In the genomic region with DNA sequence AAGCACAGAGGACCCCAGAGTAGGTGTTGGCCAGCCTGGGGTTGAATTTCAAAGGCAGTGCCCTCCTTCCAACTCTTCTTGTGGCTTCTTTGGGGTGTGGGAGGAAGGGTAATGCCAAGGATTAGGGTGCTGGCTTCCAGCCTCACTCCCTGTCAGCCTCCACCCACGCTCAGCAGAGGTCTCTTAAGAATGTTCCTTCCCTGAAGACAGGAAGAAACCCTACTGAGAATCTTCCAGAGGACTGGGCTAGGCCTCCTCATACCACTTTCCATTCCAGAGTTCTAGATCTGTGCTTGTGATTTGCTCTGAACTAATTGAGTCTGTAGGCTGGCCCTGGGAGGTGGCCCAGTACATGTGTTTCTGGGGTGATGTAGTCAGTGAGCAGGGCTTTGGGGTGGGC, we compare ENCODE assay signal across 17 mouse cellular contexts. TPM values are rescaled to one million over a fixed set of nuclear protein-coding genes. Genes with fewer than 3 reads are reported as not detected.
DNase-seq lines count a peak whose midpoint lies in the region; ATAC-seq and TF ChIP-seq lines count a peak whose summit lies in the region.
"Had no signal": no experiment of that assay in that cellular context is flagged by ENCODE, and none has a peak within 500 bp of the region (broad histone marks: within the 10 kb centered on the region; RNA-seq: fewer than 3 reads in every experiment).

No protein-coding gene starts in this region.

- TF ChIP-seq CTCF in bone marrow macrophage, adult 2 months (IDR thresholded peaks at IDR 0.05; ENCODE audit: low read depth, low read length), result no peak
- TF ChIP-seq CTCF in intestine, postnatal 0 days (IDR thresholded peaks at IDR 0.05; ENCODE audit: low read depth), result no peak

- H3K27me3 ChIP-seq in intestine, postnatal 0 days (replicated peaks; ENCODE audit: control insufficient read depth, insufficient read depth, low read length), result no peaks in the 10 kb centered on the region
- H3K27me3 ChIP-seq: hindbrain, embryonic 13.5 days had no signal

- no peaks in the 10 kb centered on the region for H3K9me3 ChIP-seq in intestine, postnatal 0 days (ENCODE audit: control insufficient read depth)
- H3K9me3 ChIP-seq: hindbrain, embryonic 13.5 days; midbrain, embryonic 10.5 days had no signal

- DNase-seq in lung, postnatal 36 days, result peak; percentile 28
- DNase-seq in lung, postnatal 14 days, result no peak
- DNase-seq in fat pad, adult 2 months (ENCODE audit: extremely low read depth, low read depth, low spot score), result peak; percentile 86
- no peak for DNase-seq in adrenal gland, postnatal 4 days (ENCODE audit: low spot score in 2 of 2)
- no peak for DNase-seq in frontal cortex, adult 2 months (ENCODE audit: extremely low spot score in 1 of 2, low spot score in 1 of 2)
- DNase-seq: adrenal gland, postnatal 10 days; cerebellum, adult 8-10 months; forebrain, postnatal 0 days; gastrocnemius, adult 2 months; heart, postnatal 14 days; layer of hippocampus, postnatal 36 days; retina, postnatal 1 day had no signal

- no peak for TF ChIP-seq POLR2A in bone marrow macrophage, adult 2 months (IDR thresholded peaks at IDR 0.05; ENCODE audit: borderline replicate concordance, low read depth, low read length)

- H3K4me1 ChIP-seq in bone marrow macrophage, adult 2 months (ENCODE audit: control insufficient read depth, insufficient read depth, low read length), result peaks cover 61% of the 10 kb centered on the region
- H3K4me1 ChIP-seq in intestine, postnatal 0 days (replicated peaks; ENCODE audit: control insufficient read depth, insufficient read depth, low read length), result peaks cover 3% of the 10 kb centered on the region; the same call in 1 of the 2 replicates

- H3K4me2 ChIP-seq in intestine, postnatal 0 days (replicated peaks; ENCODE audit: low read depth), result no peak overlapping the region
- H3K4me2 ChIP-seq: hindbrain, embryonic 13.5 days had no signal

- H3K9ac ChIP-seq in intestine, postnatal 0 days (ENCODE audit: low read depth, low read length), result no peak overlapping the region
- H3K9ac ChIP-seq: forebrain, postnatal 0 days; hindbrain, embryonic 13.5 days had no signal

- ATAC-seq in intestine, postnatal 0 days, result no peak
- ATAC-seq: forebrain, postnatal 0 days had no signal

- H3K27ac ChIP-seq in bone marrow macrophage, adult 2 months (ENCODE audit: insufficient read depth, low read depth, low read length), result peak overlapping the region; percentile 82
- no peak overlapping the region; the same call in 1 of the 2 replicates for H3K27ac ChIP-seq in intestine, postnatal 0 days (ENCODE audit: low read depth, low read length)
- H3K27ac ChIP-seq: hindbrain, embryonic 13.5 days had no signal

- H3K36me3 ChIP-seq in intestine, postnatal 0 days (ENCODE audit: control insufficient read depth, insufficient read depth), result no peaks in the 10 kb centered on the region
- H3K36me3 ChIP-seq: hindbrain, embryonic 13.5 days; midbrain, embryonic 10.5 days had no signal

- WGBS in intestine, postnatal 0 days, result 36% methylated on average over 1 of the region's 1 CpGs

- no peak overlapping the region for H3K4me3 ChIP-seq in bone marrow macrophage, adult 2 months (ENCODE audit: insufficient read depth, low read length)
- no peak overlapping the region for H3K4me3 ChIP-seq in intestine, postnatal 0 days (ENCODE audit: low read depth, low read length)
- H3K4me3 ChIP-seq: erythroblast, embryonic 14.5 days; gastrocnemius, adult 2 months; hindbrain, embryonic 13.5 days; midbrain, embryonic 10.5 days had no signal

RNA-seq across cellular contexts. Expression of a gene that starts 43.6 kb away (rescaled TPM):
- polyA plus RNA-seq in bone marrow macrophage, adult 2 months (2012; ENCODE audit: insufficient read depth, insufficient read length, missing spikeins), result 141 and 156 TPM in 2 replicates
- 10 to 100 TPM; 29.4 to 33.4 TPM for total RNA-seq in adrenal gland, postnatal 4 days (2021)
- 1.7 and 2.0 TPM in 2 replicates for polyA plus RNA-seq in frontal cortex, adult 2 months (2012; rRNA removed)
- 9.6 and 10.6 TPM in 2 replicates for polyA plus RNA-seq in intestine, postnatal 0 days (2015; fragmentation: Nextera tagmentation; extraction: Ambion mirVana)

Comparison
In these comparisons a context has a peak if more than half of its experiments do, and no peak if none do; other contexts are left out.
1. DNase-seq: peak in lung, postnatal 36 days (single experiment) and fat pad, adult 2 months (single experiment); none in lung, postnatal 14 days (single experiment), adrenal gland, postnatal 4 days (0 of 2) and frontal cortex, adult 2 months (0 of 2).
2. RNA of a gene that starts 43.6 kb away (polyA plus RNA-seq): 141 to 156 TPM in bone marrow macrophage, adult 2 months; 9.6 to 10.6 TPM in intestine, postnatal 0 days and 1.7 to 2.0 TPM in frontal cortex, adult 2 months; every median in the first group is over 10 times any median in the second.